Mouse (Mus musculus) forebrain, embryonic 16.5 days (tissue): Measurements from ENCODE around the gene Fem1b. TPM values are rescaled to one million over a fixed set of nuclear protein-coding genes. Genes with fewer than 3 reads are reported as not detected.
A peak's percentile ranks its signal among the peaks of the same experiment; 100 is the strongest.
"Not testable (repeated sequence)": the region's sequence is repeated elsewhere in the genome, so short reads cannot be mapped to it uniquely, and the experiment has no call there.

Experiments used
- ATAC-seq: fragments of 200-750 bp; cut with Nextera tagmentation; 2 replicates; pipeline ENCODE4 v1.8.0; 2017; ENCODE audit warnings: mild to moderate bottlenecking, moderate library complexity
- H3K27ac ChIP-seq: fragments of 300-500 bp; sonication (generic); 2 replicates; pipeline ENCODE4 v1.5.1; 2014; ENCODE audit warnings: low read length, control low read depth
- H3K27me3 ChIP-seq: fragments of 300-500 bp; sonication (generic); replicated peaks from 2 replicates; pipeline ENCODE4 v1.6.1; 2014; ENCODE audit warnings: low read length; ENCODE audit not compliant: control insufficient read depth, insufficient read depth
- H3K36me3 ChIP-seq: fragments of 300-500 bp; sonication (generic); 2 replicates; pipeline ENCODE4 v1.6.1; 2014; ENCODE audit not compliant: control insufficient read depth, insufficient read depth
- H3K4me1 ChIP-seq: fragments of 300-500 bp; sonication (generic); replicated peaks from 2 replicates; pipeline ENCODE4 v1.6.1; 2014; ENCODE audit warnings: low read length; ENCODE audit not compliant: control insufficient read depth, insufficient read depth
- H3K4me2 ChIP-seq: fragments of 300-500 bp; sonication (generic); 2 replicates; pipeline ENCODE4 v1.6.1; 2014; ENCODE audit warnings: mild to moderate bottlenecking, low read length, control low read depth
- H3K4me3 ChIP-seq: fragments of 300-500 bp; sonication (generic); replicated peaks from 2 replicates; pipeline ENCODE4 v1.5.1; 2014; ENCODE audit warnings: mild to moderate bottlenecking, low read length, control low read depth
- H3K9ac ChIP-seq: fragments of 300-500 bp; sonication (generic); replicated peaks from 2 replicates; pipeline ENCODE4 v1.6.1; 2014; ENCODE audit warnings: low read depth, low read length, control low read depth
- H3K9me3 ChIP-seq: fragments of 300-500 bp; sonication (generic); 2 replicates; pipeline ENCODE4 v1.6.1; 2016; ENCODE audit warnings: low read length; ENCODE audit not compliant: control insufficient read depth
- WGBS: fragments of 180-500 bp; shearing (Covaris S2); extraction: QIAGEN DNeasy Blood & Tissue Kit; methylation state at CpG from one replicate; pipeline ENCODE4 v1.1.7; 2014; 5-methylcytosine and 5-hydroxymethylcytosine counted together
- polyA plus RNA-seq: library from polyadenylated mRNA; unstranded; fragments of >200 nt; fragmentation: Nextera tagmentation; extraction: Ambion mirVana; gene quantifications from 2 replicates; pipeline ENCODE4 v1.2.1, GENCODE M21; 2015

The Fem1b gene
- polyA plus RNA-seq, 1 experiment from 2014 or later, result 50.2 TPM

DNA sequence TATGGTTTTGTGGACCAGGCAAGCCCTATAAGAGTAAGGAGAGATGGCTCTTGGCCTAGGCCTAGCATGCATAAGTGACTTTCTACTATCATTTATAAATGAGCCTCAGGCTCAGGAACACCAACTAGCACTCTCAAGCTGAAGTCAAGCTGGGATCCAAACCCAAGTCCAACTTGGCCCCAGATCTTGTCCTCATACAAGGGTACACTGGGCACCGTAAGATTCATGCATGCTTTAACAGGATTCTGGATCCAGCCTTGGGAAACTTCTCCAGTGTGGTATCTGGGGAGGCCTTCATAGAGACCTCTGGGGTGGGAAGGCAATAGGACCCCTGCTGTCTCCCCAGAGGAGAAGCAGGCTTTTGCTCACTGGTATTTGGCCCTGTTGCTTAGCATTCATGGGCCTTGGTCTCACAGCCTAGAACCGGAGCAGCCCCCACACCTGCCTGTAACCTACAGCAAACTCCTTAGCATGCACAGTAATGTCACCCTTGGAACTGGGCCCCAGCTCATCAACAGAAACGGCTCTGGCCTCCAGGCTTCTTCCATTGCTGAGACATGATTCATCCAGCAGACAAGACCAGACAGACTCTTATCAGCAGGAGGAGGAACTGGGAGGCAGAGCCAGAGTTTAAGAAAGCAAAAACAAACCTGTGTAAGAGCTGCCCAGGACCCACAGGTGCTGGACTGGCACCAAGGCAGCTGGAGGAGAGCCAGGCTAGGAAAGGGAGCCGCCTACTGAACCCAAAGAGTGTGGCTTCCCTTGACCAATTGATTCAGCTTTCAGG lies 6.3 kb upstream of the Fem1b start:
- H3K27ac ChIP-seq, result no peak overlapping the region
- no peak overlapping the region for H3K9ac ChIP-seq
- no peak for ATAC-seq
- no peaks in the 10 kb centered on the region for H3K27me3 ChIP-seq
- no peaks in the 10 kb centered on the region for H3K36me3 ChIP-seq
- no peaks in the 10 kb centered on the region for H3K9me3 ChIP-seq
- 75% methylated on average over 4 of the region's 4 CpGs for WGBS
- H3K4me1 ChIP-seq, result peaks cover 6% of the 10 kb centered on the region; the same call in 1 of the 2 replicates
- no peak overlapping the region for H3K4me2 ChIP-seq
- no peak overlapping the region for H3K4me3 ChIP-seq

DNA sequence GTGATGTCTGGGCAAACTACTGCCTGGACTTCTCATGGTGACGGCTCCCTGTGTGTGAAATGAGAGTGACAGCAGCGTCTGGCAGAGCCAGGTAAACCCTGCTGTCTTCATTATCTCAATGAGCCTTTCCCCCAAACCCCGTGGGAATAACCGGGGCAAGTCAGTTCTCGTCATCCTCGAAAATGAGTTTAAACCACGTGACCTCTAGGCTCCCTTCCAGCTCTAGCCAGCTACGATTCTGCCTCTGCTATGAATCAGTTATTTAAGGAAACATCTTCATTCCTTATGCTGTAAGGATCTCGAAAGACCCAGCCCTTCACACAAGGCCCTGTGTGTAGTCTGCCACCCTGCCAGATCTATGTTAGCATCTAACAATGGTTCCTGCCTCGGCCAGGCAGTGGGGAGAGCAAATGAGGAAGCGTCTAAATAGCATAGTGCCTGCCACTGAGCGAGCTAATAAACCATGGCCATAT lies 5.4 kb upstream of the Fem1b start:
- ATAC-seq, result no peak; the same call in 1 of the 2 replicates
- 43% methylated on average over 12 of the region's 12 CpGs for WGBS

DNA sequence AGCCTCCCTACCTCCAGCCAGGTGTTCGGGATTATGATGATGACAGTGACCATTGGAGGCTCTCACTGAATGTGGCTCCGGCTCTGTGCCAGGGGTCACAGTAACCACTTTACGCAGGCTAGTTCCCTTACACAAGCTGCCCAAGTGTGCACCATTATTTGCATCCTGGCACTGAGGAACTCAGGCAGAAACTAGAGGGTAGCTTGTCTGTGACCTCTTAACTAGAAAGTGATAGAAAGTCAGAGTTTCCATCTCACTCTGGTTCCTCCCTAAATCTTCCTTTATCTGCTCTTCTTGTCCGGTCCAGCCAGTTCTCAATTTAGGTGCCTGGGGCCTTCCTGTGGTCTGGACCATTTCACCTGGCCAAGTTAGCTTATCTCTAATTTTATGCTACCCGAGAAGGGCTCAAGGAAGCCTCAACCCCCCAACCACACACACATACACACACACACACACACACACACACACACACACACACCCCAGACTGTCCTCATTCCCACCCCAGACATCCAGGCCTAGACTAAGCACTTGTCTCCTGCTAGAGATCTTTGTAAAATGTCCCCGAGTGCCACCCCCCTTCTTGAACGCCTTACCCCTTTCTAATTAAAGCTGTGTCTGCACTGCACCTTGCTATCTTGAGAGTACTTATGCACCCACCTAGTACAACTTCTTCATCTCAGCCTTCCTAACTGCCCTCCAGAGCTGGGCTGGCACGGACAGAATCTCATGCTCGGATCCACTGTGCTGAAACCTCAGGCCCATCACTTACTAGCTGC lies 4.8 kb upstream of the Fem1b start:
- no peak overlapping the region for H3K9ac ChIP-seq
- no peaks in the 10 kb centered on the region for H3K9me3 ChIP-seq
- 81% methylated on average over 9 of the region's 9 CpGs for WGBS
- no peak overlapping the region for H3K27ac ChIP-seq
- ATAC-seq, result no peak
- H3K36me3 ChIP-seq, result no peaks in the 10 kb centered on the region
- no peak overlapping the region for H3K4me3 ChIP-seq
- no peak overlapping the region for H3K4me2 ChIP-seq
- H3K27me3 ChIP-seq, result no peaks in the 10 kb centered on the region
- H3K4me1 ChIP-seq, result peaks cover 16% of the 10 kb centered on the region

More for the DNA sequence above, 5.4 kb upstream of the Fem1b start:
- no peaks in the 10 kb centered on the region for H3K36me3 ChIP-seq
- no peaks in the 10 kb centered on the region for H3K27me3 ChIP-seq
- H3K4me2 ChIP-seq, result no peak overlapping the region
- no peaks in the 10 kb centered on the region for H3K9me3 ChIP-seq
- H3K4me3 ChIP-seq, result no peak overlapping the region
- H3K27ac ChIP-seq, result no peak overlapping the region
- peaks cover 13% of the 10 kb centered on the region for H3K4me1 ChIP-seq
- no peak overlapping the region for H3K9ac ChIP-seq

DNA sequence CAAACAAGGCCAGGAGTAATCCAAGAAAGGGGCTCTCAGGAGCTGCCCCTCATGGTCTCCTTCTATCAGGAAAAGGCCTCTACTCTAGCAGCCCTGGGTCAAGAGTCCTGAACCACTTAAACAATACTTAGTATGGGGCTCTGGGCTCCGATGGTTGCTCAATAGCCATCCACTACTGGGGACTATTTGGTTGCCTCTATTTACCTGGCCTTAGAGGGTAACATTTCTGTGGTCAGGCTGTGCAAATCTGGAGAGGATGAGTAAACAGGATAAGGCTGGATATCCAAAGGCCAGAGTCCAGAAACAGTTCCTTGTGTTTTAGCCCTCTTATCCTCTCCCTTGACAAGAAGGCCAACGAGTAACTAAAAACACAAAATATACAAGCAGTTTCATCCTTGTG lies 3.0 kb upstream of the Fem1b start:
- no peaks in the 10 kb centered on the region for H3K9me3 ChIP-seq
- no peak overlapping the region for H3K4me2 ChIP-seq
- 89% methylated on average over 2 of the region's 2 CpGs for WGBS

DNA sequence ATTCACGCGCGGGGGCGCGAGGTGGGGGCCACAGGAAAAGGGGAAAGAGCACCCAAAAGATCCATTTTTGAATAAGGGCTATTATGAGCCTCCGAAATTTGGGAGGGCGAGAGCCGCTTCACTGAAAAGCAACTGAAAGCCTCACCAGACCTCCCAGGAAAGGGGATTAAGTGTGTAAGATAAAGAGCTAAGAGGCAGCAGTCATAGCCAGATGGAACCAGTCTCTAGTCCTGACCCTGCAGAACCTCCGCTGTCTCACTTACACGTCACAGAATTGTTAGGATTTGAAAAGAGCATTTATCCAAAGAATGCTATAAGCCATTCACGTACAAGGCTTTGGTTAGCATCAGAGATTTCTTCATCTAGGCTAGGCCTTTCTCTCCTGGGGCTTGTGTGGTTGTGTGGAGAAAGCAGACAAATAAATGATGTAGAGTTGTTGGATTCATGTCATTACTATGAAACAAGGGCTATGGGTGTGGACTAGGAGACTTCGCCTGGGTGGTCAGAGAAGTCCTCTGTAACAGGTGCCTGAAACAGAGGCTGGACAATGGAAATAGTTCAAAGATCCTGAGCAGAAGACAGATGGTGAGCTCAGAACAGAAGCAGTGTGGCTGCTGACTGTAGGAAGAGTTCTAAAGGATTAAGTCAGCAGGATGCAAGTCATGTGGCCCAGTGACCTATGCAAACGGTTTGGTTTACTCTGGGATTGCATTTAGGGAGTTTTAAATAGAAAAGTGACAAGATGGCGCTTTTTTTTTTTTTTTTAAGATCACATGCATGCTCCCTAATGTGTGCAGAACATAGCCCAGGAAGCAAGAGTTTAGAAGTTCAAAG lies 699 bp upstream of the Fem1b start:
- Histone ChIP-seq H3K4me1 (peaks cover 37% of the 10 kb centered on the region), H3K4me2 (peak overlapping the region; percentile 83), H3K9ac (peak overlapping the region; percentile 96), H3K4me3 (peak overlapping the region; percentile 98), H3K9me3 (no peaks in the 10 kb centered on the region), H3K27me3 (no peaks in the 10 kb centered on the region), H3K27ac (peak overlapping the region; percentile 98), H3K36me3 (no peaks in the 10 kb centered on the region)
- peak; percentile 24 for ATAC-seq
- 9% methylated on average over 14 of the region's 14 CpGs for WGBS

More for the DNA sequence above, 3.0 kb upstream of the Fem1b start:
- H3K4me3 ChIP-seq, result no peak overlapping the region
- H3K9ac ChIP-seq, result no peak overlapping the region
- H3K27ac ChIP-seq, result no peak overlapping the region
- no peaks in the 10 kb centered on the region for H3K36me3 ChIP-seq
- peaks cover 22% of the 10 kb centered on the region for H3K4me1 ChIP-seq
- ATAC-seq, result no peak
- H3K27me3 ChIP-seq, result no peaks in the 10 kb centered on the region

DNA sequence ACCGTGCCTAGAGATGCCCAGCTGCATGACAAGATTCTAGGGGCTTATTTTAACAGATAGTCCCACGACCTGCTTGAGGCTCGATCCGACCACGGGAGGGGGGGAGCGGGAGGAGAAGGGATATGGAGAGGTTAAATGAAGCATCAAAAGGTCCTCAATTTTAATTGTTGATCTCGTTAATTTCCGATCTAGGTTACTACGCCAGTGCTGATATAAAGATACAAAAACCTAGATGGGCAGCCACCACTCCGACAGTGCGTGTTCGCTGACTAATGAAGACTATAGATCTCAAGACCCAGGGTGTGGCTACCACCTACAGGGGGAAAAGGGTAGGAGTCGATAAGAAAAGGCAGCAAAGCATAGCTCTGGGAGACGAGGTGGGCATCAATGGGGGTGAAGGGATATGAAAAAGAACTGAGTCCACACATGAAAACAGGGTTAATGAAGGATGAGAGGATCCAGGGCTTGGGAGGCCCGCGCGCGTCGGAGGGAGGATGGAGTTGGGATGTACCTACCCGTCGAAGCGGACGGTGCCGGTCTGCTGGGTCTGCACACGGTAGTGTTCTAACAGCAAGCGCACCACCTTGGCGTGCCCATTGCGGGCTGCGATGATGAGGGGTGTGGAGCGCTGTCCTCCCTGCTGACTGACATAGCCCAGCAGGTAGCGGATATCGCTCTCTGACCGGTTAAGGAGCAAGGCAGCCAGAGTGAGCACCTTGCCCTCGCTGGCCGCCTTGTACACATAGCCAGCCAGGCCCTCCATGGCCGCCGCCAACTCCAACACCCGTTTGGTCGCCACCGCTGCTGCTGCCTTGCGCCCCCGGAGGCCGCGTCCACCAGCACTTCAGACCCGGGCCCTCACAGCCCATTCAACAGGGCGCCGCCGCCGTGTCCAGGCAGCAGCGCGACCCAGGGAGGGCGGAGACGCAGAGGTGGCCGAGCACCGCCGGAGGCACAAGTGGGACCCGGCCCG lies 905 bp downstream of the Fem1b start:
- Histone ChIP-seq H3K27me3 (no peaks in the 10 kb centered on the region), H3K4me1 (peaks cover 32% of the 10 kb centered on the region), H3K36me3 (no peaks in the 10 kb centered on the region), H3K27ac (peak overlapping the region; percentile 98), H3K4me3 (peak overlapping the region; percentile 98), H3K9me3 (no peaks in the 10 kb centered on the region), H3K4me2 (peak overlapping the region; percentile 76), H3K9ac (peak overlapping the region; percentile 96)
- ATAC-seq, result peak; percentile 66
- WGBS, result under 1% methylated on average over 55 of the region's 58 CpGs

DNA sequence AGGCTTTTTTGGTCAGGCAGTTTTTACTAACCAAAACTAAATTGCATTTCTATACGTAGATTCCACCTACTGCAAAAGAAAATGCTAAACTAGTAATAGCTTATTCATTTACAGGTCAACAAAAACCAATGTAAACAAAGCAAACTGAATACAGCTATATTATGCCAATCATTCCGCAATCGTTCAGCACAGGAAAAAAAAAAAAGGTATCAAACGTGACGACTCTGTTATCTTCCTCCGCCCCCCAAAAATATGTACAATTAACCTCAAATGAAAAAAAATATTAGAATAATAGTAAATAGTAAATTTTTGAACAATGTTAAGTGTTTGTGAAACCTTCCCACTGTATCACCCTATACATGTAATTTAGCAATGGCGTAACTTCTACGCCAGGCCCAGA lies 1.6 kb downstream of the Fem1b start:
- ATAC-seq, result no peak
- Histone ChIP-seq H3K4me1 (peaks cover 32% of the 10 kb centered on the region), H3K4me3 (peak overlapping the region; percentile 98), H3K36me3 (no peaks in the 10 kb centered on the region), H3K27me3 (no peaks in the 10 kb centered on the region), H3K27ac (no peak overlapping the region), H3K4me2 (peak overlapping the region; percentile 76), H3K9ac (peak overlapping the region; percentile 96), H3K9me3 (no peaks in the 10 kb centered on the region)
- WGBS, result 15% methylated on average over 8 of the region's 8 CpGs

DNA sequence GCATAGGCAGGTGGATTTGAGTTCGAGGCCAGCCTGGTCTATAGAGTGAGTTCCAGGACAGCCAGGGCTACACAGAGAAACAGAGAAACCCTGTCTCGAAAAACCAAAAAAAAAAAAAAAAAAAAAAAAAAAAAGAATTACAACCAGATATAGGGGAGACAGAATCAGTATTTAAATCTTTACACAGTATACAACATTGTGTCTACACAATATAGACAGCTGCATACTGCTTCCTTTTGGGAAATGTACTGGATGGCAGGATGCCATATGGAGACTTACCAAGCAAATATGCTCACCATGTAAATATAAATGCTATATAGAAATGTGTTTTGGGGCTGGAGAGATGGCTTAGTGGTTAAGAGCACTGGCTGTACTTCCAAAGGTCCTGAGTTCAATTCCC lies 12.5 kb downstream of the Fem1b start:
- not testable (repeated sequence) for H3K9me3 ChIP-seq, H3K4me3 ChIP-seq, ATAC-seq, H3K4me2 ChIP-seq, H3K27me3 ChIP-seq, H3K9ac ChIP-seq, H3K27ac ChIP-seq, H3K4me1 ChIP-seq
- WGBS, result 98% methylated on average over 2 of the region's 2 CpGs
- H3K36me3 ChIP-seq, result peaks cover 12% of the 10 kb centered on the region
